Mouse (Mus musculus): ENCODE measurements around the gene Inpp4b.
A peak's percentile ranks its signal among the peaks of the same experiment; 100 is the strongest.

Gene Inpp4b

GRCm38 (mm10) chr8:81702038-81702437 is 359.7 kb downstream of the Inpp4b start:
- DNase-seq (ENCODE audit: low read depth in 2 of 2, low spot score in 2 of 2), result peak; percentile 35 to 55

GRCm38 (mm10) chr8:81703571-81704365 is 361.4 kb downstream of the Inpp4b start:
- peak; percentile 13 to 44 for DNase-seq (ENCODE audit: low read depth in 2 of 2, low spot score in 2 of 2)

- DNase-seq (ENCODE audit: low read depth in 2 of 2, low spot score in 2 of 2), result no peak
Observed at GRCm38 (mm10) chr8:81707436-81707835, 365.1 kb downstream of the Inpp4b start.

GRCm38 (mm10) chr8:81731332-81731731 is 389.0 kb downstream of the Inpp4b start:
- DNase-seq (ENCODE audit: low read depth in 2 of 2, low spot score in 2 of 2), result no peak

DNA sequence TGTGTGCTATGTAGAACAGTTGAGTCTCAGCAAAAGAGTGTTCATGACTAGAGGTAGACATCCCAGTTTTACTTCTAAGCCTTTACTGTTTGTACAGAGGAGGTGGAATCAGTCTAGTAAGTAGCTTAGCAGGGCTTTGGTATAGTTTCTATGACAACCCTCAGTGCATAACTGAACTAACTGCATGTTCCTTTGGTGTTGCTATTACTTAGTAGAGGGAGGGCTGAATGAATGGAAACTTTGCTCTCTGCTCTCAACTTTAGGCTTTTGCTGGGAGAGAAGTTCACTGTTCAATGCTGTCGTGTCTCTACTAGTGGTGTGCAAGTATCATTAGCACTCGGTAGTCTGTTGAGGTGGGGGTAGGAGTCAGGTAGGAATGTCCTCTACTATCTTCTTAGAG is 393.3 kb downstream of the Inpp4b start:
- DNase-seq (ENCODE audit: low read depth in 2 of 2, low spot score in 2 of 2), result no peak

DNA sequence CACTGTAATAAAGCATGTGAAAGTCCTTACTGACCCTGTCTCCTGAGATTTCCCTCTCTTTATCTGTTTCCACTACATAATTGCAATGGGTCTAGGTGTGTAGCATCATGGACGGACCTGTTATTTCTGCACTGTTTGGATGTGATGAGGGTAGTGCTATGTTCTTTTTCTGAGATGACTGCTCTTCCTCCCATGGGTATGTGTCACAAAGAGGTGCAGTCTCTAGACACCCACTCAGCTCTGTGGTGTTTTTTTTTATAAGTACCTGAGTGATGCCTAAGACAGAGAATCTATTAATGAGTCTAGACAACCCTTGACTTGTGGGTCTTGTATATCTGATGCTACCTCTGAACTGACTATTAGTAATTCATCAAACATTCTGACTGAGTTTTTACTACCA is 393.7 kb downstream of the Inpp4b start:
- DNase-seq (ENCODE audit: low read depth in 2 of 2, low spot score in 2 of 2), result no peak

GRCm38 (mm10) chr8:81742588-81742987 is 400.2 kb downstream of the Inpp4b start:
- DNase-seq (ENCODE audit: low read depth in 2 of 2, low spot score in 2 of 2), result no peak

GRCm38 (mm10) chr8:81743040-81743439 is 400.7 kb downstream of the Inpp4b start:
- DNase-seq (ENCODE audit: low read depth in 2 of 2, low spot score in 2 of 2), result no peak

GRCm38 (mm10) chr8:81745439-81745838 is 403.1 kb downstream of the Inpp4b start:
- DNase-seq (ENCODE audit: low read depth in 2 of 2, low spot score in 2 of 2), result no peak

GRCm38 (mm10) chr8:81751159-81751558 is 408.8 kb downstream of the Inpp4b start:
- no peak for DNase-seq (ENCODE audit: low read depth in 2 of 2, low spot score in 2 of 2)

DNA sequence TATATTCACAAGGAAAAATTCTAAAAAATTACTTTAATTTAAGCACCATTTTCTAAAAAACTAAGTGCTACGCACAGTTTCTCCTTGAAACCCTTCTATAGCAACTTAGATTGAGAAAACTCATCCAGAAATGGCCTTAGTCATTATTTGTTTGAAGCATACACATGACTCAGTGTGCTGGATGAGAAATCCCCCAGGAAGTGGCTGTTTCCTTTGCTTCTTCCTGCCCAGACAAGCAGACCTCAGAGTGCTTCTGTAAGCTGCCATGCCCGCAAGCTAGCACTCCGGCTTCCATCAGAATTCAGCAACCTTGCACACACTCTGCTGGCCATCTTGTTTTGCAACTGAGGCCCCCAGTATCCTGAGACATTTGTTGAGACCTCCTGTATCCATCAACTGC is 414.3 kb downstream of the Inpp4b start:
- DNase-seq (ENCODE audit: low read depth in 2 of 2, low spot score in 2 of 2), result peak in 1 of 2 experiments; percentile 20

GRCm38 (mm10) chr8:81757580-81758144 is 415.3 kb downstream of the Inpp4b start:
- DNase-seq (ENCODE audit: low read depth in 2 of 2, low spot score in 2 of 2), result no peak

DNA sequence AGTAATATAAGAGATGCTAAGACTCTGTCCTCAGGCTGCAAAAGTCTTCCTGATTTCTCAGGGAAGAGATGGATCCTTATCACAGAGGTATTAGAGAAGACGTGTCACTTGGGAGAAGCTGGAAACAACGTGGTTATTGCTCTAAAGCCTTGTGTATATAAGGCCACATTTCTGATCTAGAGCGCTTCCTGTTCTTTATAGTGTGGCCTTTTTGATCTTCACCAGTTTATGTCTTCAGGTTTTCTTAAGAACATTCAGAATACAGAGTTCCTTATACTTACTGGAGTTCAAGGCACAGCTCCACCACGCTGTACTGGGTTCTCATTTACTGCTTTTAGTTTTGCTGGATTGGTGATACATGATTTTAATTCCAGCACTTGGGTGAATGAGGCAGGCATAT is 419.1 kb downstream of the Inpp4b start:
- no peak for DNase-seq (ENCODE audit: low read depth in 2 of 2, low spot score in 2 of 2)

DNA sequence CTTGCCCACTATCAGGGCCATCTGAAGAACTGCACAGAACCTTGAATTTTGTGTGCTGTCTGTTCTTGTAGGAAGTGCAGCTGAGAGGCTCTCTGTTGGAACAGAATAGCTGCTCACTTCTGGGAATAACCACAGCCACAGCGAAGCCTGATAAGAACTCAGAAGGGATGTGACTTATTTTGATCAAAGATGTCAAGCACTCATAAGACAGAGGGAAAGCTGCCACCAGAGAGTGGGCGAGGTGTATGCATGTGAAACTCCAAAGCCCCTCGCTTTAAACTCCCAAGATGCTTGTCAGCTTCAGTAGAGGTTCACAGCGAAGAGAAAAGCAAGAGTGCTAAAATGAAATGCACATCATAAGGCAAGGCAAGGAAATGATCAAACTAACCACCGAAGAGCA is 423.7 kb downstream of the Inpp4b start:
- DNase-seq (ENCODE audit: low read depth in 2 of 2, low spot score in 2 of 2), result no peak

GRCm38 (mm10) chr8:81767411-81768312 is 425.3 kb downstream of the Inpp4b start:
- DNase-seq (ENCODE audit: low read depth in 2 of 2, low spot score in 2 of 2), result peak in 1 of 2 experiments; percentile 51

GRCm38 (mm10) chr8:81768313-81768675 is 425.9 kb downstream of the Inpp4b start:
- DNase-seq (ENCODE audit: low read depth in 2 of 2, low spot score in 2 of 2), result no peak

DNA sequence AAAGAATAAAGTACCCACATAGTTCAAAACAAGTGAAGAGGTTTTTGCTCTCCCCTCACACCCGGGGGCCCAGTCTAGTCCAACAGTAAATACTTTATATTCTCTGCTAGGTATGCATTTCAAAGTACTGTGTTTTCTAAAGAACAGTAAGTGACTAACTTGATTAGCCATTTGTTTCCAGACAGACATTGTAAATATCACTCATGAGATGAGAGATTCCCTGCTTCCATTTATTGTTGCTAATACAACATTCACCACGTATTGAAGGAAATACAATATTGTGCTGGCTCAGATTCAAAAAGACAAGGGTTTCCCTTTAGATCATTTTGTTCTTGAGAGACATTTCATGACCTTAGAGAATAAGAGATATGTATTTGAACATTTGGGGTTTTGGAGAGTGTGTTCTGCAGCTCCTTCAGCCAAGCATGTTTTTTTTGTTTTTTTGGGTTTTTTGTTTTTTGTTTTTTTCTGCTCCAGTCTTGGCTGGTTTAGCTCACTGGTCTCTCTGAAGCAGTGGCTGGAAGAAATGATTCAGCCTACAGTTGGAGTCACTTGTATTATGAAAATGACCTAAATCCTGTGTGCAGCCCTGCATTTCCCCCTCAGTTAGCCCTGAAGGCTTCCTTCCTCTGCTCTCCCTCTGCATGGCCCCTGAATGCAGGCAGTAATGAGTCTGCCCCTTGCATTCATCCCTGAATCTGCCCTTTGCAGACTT is 426.5 kb downstream of the Inpp4b start:
- DNase-seq (ENCODE audit: low read depth in 2 of 2, low spot score in 2 of 2), result no peak

GRCm38 (mm10) chr8:81770603-81771276 is 428.4 kb downstream of the Inpp4b start:
- DNase-seq (ENCODE audit: low read depth in 2 of 2, low spot score in 2 of 2), result no peak

GRCm38 (mm10) chr8:81772855-81773254 is 430.5 kb downstream of the Inpp4b start:
- no peak for DNase-seq (ENCODE audit: low read depth in 2 of 2, low spot score in 2 of 2)

GRCm38 (mm10) chr8:81773305-81773965 is 431.1 kb downstream of the Inpp4b start:
- no peak for DNase-seq (ENCODE audit: low read depth in 2 of 2, low spot score in 2 of 2)
